Mouse (Mus musculus) c-Kit-positive CD71-positive TER-119-positive erythroid progenitor cells, embryonic 14.5 days (primary cell): ENCODE data around the gene Tnnt1.
"Not testable (repeated sequence)": the region's sequence is repeated elsewhere in the genome, so short reads cannot be mapped to it uniquely, and the experiment has no call there.

Source experiments
- DNase-seq: peaks from one replicate; pipeline ENCODE4 v3.0.0-alpha.2; 2013; ENCODE audit warnings: low spot score

Tnnt1 gene

GRCm38 (mm10) chr7:4516332-4517050, at the start of gene Tnnt1:
Gene Tnnt1, minus strand, starts transcription at chr7:4516382.
- DNase-seq, result no peak

GRCm38 (mm10) chr7:4562660-4563059, 46.5 kb upstream of the Tnnt1 start:
- no peak for DNase-seq

- no peak for DNase-seq
Measured at GRCm38 (mm10) chr7:4557167-4557560, 41.0 kb upstream of the Tnnt1 start.

- DNase-seq, result peak; percentile 74
Measured at GRCm38 (mm10) chr7:4556256-4557166, 40.3 kb upstream of the Tnnt1 start.

- DNase-seq, result no peak
Measured at GRCm38 (mm10) chr7:4547221-4547641, 31.0 kb upstream of the Tnnt1 start, which contains the start of gene Syt5. Gene Syt5, minus strand, starts transcription at chr7:4547541.

- DNase-seq, result no peak
Measured at GRCm38 (mm10) chr7:4546591-4547131, 30.5 kb upstream of the Tnnt1 start.

GRCm38 (mm10) chr7:4546050-4546449, 29.9 kb upstream of the Tnnt1 start:
- DNase-seq, result no peak

- DNase-seq, result no peak
Measured at GRCm38 (mm10) chr7:4542013-4542412, 25.8 kb upstream of the Tnnt1 start.

GRCm38 (mm10) chr7:4541344-4541743, 25.2 kb upstream of the Tnnt1 start:
- no peak for DNase-seq

GRCm38 (mm10) chr7:4539019-4539418, 22.8 kb upstream of the Tnnt1 start:
- DNase-seq, result no peak

GRCm38 (mm10) chr7:4537181-4537580, 21.0 kb upstream of the Tnnt1 start:
- DNase-seq, result no peak

GRCm38 (mm10) chr7:4536369-4536768, 20.2 kb upstream of the Tnnt1 start:
- DNase-seq, result no peak

- DNase-seq, result no peak
Measured at GRCm38 (mm10) chr7:4532005-4532729, 16.0 kb upstream of the Tnnt1 start, which contains the start of gene Dnaaf3. Gene Dnaaf3, minus strand, starts transcription at chr7:4532453.

- not testable (repeated sequence) for DNase-seq
Measured at GRCm38 (mm10) chr7:4530166-4530565, 14.0 kb upstream of the Tnnt1 start.

GRCm38 (mm10) chr7:4527302-4527689, 11.1 kb upstream of the Tnnt1 start:
- no peak for DNase-seq

GRCm38 (mm10) chr7:4526341-4527301, 10.4 kb upstream of the Tnnt1 start:
- DNase-seq, result peak; percentile 75

- peak; percentile 52 for DNase-seq
Measured at GRCm38 (mm10) chr7:4524212-4524922, 8.2 kb upstream of the Tnnt1 start, which contains the start of gene Tnni3. Gene Tnni3, minus strand, starts transcription at chr7:4524229.

GRCm38 (mm10) chr7:4523205-4524130, 7.3 kb upstream of the Tnnt1 start:
- DNase-seq, result no peak

GRCm38 (mm10) chr7:4522292-4522691, 6.1 kb upstream of the Tnnt1 start:
- DNase-seq, result no peak
